9 mouse cellular contexts compared by ENCODE assay signal in the genomic region with DNA sequence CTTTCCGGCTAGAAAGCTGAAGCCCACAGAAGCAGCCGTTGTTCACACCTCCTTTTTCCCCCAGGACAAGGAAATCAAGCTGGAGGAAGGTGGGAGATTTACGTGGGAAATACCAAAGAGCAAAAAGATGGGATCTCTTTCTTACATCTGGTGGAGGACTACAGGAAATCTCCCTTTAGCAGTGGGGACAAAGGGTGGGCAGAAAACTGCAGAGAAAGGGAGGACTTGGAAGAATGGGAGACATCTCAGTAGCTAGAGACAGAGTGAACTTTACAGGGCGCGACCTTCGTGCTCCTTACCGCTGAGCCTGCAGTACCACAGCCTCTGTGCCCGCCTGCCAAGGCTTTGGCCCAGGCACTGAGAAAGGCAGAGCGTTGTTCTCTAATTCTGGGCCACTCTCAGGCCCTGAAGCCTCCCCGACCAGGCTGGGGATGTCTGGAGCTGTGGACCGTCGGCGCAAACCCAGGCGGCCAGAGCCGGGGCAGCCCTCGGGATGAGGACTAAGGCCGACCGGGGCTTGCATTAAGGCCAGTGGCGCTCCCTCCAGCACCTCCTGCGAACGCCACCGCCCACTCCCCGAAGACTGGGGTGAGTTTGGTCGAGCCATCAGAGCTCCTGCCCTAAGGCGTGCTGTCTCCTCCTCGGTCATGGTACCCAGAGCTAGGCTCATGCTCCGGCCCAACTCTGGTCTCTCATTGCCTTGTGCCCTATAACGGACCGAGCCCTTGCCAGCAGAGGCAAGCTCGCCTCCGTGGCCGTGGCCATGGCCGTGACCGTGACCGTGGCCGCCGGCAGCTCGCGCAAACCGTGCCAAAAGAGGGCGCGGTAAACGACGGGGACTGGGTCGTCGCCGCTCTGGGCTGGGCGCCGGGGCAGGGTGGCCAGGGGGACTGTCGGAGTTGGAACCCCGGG. TPM values are rescaled to one million over a fixed set of nuclear protein-coding genes. Genes with fewer than 3 reads are reported as not detected.
DNase-seq lines count a peak whose midpoint lies in the region; ATAC-seq and TF ChIP-seq lines count a peak whose summit lies in the region.
"Had no signal": no experiment of that assay in that cellular context is flagged by ENCODE, and none has a peak within 500 bp of the region (broad histone marks: within the 10 kb centered on the region; RNA-seq: fewer than 3 reads in every experiment).

No protein-coding gene starts in this region.

- peak overlapping the region; percentile 91 for H3K4me2 ChIP-seq in heart, embryonic 13.5 days
- peak overlapping the region; percentile 75 for H3K4me2 ChIP-seq in forebrain, embryonic 15.5 days (replicated peaks)
- peak overlapping the region; percentile 82 for H3K4me2 ChIP-seq in liver, postnatal 0 days (ENCODE audit: low read depth, low read length)

- no peak for TF ChIP-seq EP300 in liver, postnatal 0 days (IDR thresholded peaks at IDR 0.05; ENCODE audit: low read depth)

- 10% methylated on average over 51 of the region's 51 CpGs for WGBS in heart, embryonic 13.5 days
- WGBS in forebrain, embryonic 15.5 days: 3% methylated on average over 51 of the region's 51 CpGs
- 11% methylated on average over 50 of the region's 51 CpGs for WGBS in liver, postnatal 0 days (ENCODE audit: insufficient replicate concordance)

- no peak overlapping the region for H3K27ac ChIP-seq in heart, embryonic 13.5 days (replicated peaks)
- H3K27ac ChIP-seq in ES-E14 (ENCODE audit: insufficient read depth, low read depth, low read length, poor library complexity, severe bottlenecking): no peak overlapping the region
- no peak overlapping the region for H3K27ac ChIP-seq in forebrain, embryonic 15.5 days (replicated peaks)
- H3K27ac ChIP-seq in liver, postnatal 0 days (ENCODE audit: low read depth): no peak overlapping the region

- H3K4me1 ChIP-seq in heart, embryonic 13.5 days: peaks cover 77% of the 10 kb centered on the region
- H3K4me1 ChIP-seq in ES-E14 (ENCODE audit: control insufficient read depth in 2 of 2, insufficient read depth in 2 of 2, low read length in 2 of 2, poor library complexity in 1 of 2): peaks cover 0 to 11% of the 10 kb centered on the region in 2 experiments; a peak in 1 of 4 replicates
- H3K4me1 ChIP-seq in forebrain, embryonic 15.5 days: peaks cover 40% of the 10 kb centered on the region
- H3K4me1 ChIP-seq in liver, postnatal 0 days (ENCODE audit: insufficient read depth): peaks cover 35% of the 10 kb centered on the region

- H3K4me3 ChIP-seq in heart, embryonic 13.5 days: peak overlapping the region; percentile 60
- peak overlapping the region; percentile 50 to 55; a peak in 3 of 4 replicates for H3K4me3 ChIP-seq in ES-E14 (ENCODE audit: insufficient read depth in 1 of 2, low read depth in 1 of 2, low read length in 2 of 2, poor library complexity in 1 of 2, severe bottlenecking in 1 of 2)
- H3K4me3 ChIP-seq in forebrain, embryonic 15.5 days: peak overlapping the region; percentile 39
- H3K4me3 ChIP-seq in liver, postnatal 0 days (ENCODE audit: low read depth, low read length): peak overlapping the region; percentile 54

- H3K27me3 ChIP-seq in heart, embryonic 13.5 days (replicated peaks): peaks cover 87% of the 10 kb centered on the region
- H3K27me3 ChIP-seq in forebrain, embryonic 15.5 days: peaks cover 81% of the 10 kb centered on the region
- peaks cover 76% of the 10 kb centered on the region for H3K27me3 ChIP-seq in liver, postnatal 0 days (ENCODE audit: insufficient read depth, low read length)
- H3K27me3 ChIP-seq: CH12.LX had no signal

- ATAC-seq in heart, embryonic 13.5 days (ENCODE audit: extremely low read depth, insufficient number of reproducible peaks, low FRiP score, low TSS enrichment): no peak
- no peak; the same call in 1 of the 2 replicates for ATAC-seq in forebrain, embryonic 15.5 days (replicated peaks)
- ATAC-seq in liver, postnatal 0 days: peak; percentile 11; the same call in 1 of the 2 replicates

- DNase-seq in heart, adult 18-20 months: no peak
- no peak for DNase-seq in ES-E14 (ENCODE audit: low read depth, low spot score)
- DNase-seq in liver, postnatal 0 days: no peak
- DNase-seq in frontal cortex, postnatal 36 days (ENCODE audit: low spot score in 2 of 2): no peak
- DNase-seq in c-Kit-positive CD71-positive TER-119-positive erythroid progenitor cells, embryonic 14.5 days (ENCODE audit: low spot score): no peak
- no peak for DNase-seq in thymus, postnatal 0 days (ENCODE audit: low spot score)

- TF ChIP-seq CTCF in liver, postnatal 0 days (IDR thresholded peaks at IDR 0.05; ENCODE audit: low read depth): no peak

- in situ Hi-C loops in ES-E14 (cut with MboI; ENCODE audit: low sequenced_read_pairs in 2 of 2, unreplicated experiment in 2 of 2): loop anchor here in 1 of 2 experiments (5.0 kb wide), 1 partner anchor 190 kb away; no protein-coding TSS in a partner anchor

- peak overlapping the region; percentile 77 for H3K9ac ChIP-seq in heart, embryonic 13.5 days
- H3K9ac ChIP-seq in ES-E14 (ENCODE audit: insufficient read depth, low read depth, low read length, poor library complexity, severe bottlenecking): no peak overlapping the region
- peak overlapping the region; percentile 16; the same call in 1 of the 2 replicates for H3K9ac ChIP-seq in forebrain, embryonic 15.5 days (replicated peaks)
- no peak overlapping the region for H3K9ac ChIP-seq in liver, postnatal 0 days (replicated peaks)

- no peaks in the 10 kb centered on the region for H3K36me3 ChIP-seq in heart, embryonic 13.5 days
- no peaks in the 10 kb centered on the region for H3K36me3 ChIP-seq in ES-E14 (ENCODE audit: control insufficient read depth, insufficient read depth, low read length, poor library complexity, severe bottlenecking)
- no peaks in the 10 kb centered on the region for H3K36me3 ChIP-seq in forebrain, embryonic 15.5 days
- no peaks in the 10 kb centered on the region for H3K36me3 ChIP-seq in liver, postnatal 0 days (replicated peaks; ENCODE audit: insufficient read depth, low read length)

- H3K9me3 ChIP-seq in heart, embryonic 13.5 days: no peaks in the 10 kb centered on the region
- no peaks in the 10 kb centered on the region for H3K9me3 ChIP-seq in ES-E14 (ENCODE audit: control insufficient read depth, insufficient read depth, low read depth, low read length)
- H3K9me3 ChIP-seq in forebrain, embryonic 15.5 days: no peaks in the 10 kb centered on the region
- no peaks in the 10 kb centered on the region for H3K9me3 ChIP-seq in liver, postnatal 0 days (ENCODE audit: low read length)

TF ChIP-seq in ES-E14, 5 proteins besides CTCF, POLR2A, EP300 and RAD21:
- TF ChIP-seq CHD2 (IDR thresholded peaks at IDR 0.05; ENCODE audit: low read depth, low read length): no peak
- no peak for TF ChIP-seq HCFC1 (IDR thresholded peaks at IDR 0.05; ENCODE audit: borderline replicate concordance, insufficient read depth, low read length)
- no peak for TF ChIP-seq ZNF384 (IDR thresholded peaks at IDR 0.05; ENCODE audit: low read depth, low read length)
- TF ChIP-seq ZC3H11A (IDR thresholded peaks at IDR 0.05; ENCODE audit: borderline replicate concordance, low read depth, low read length): no peak
- no peak for TF ChIP-seq MAFK (IDR thresholded peaks at IDR 0.05; ENCODE audit: insufficient read depth, low read depth, low read length)

RNA-seq across cellular contexts. Expression of gene Ankrd63, which starts 1.5 kb away (rescaled TPM):
- 0.67 and 0.73 TPM in 2 replicates for polyA plus RNA-seq in heart, embryonic 13.5 days (2015; fragmentation: Nextera tagmentation; extraction: Ambion mirVana)
- total RNA-seq in heart, adult 18-20 months (2021): 1 to 10 TPM; 1.1 to 1.3 TPM
- 0.05 TPM in 1 of 2 replicates, not detected in the other for total RNA-seq in ES-E14 (2012; rRNA removed)
- polyA plus RNA-seq in forebrain, embryonic 15.5 days (2015; fragmentation: Nextera tagmentation; extraction: Ambion mirVana): 0.43 and 0.48 TPM in 2 replicates
- polyA plus RNA-seq in liver, postnatal 0 days (2015; fragmentation: Nextera tagmentation; extraction: Ambion mirVana): 0.02 TPM in 1 of 2 replicates, not detected in the other
- not detected in 2 replicates for polyA plus RNA-seq in thymus, postnatal 0 days (2015; fragmentation: Nextera tagmentation; extraction: Ambion mirVana)
- total RNA-seq: CH12.LX had no signal

RNA-seq across cellular contexts. Expression of gene Plcb2, which starts 26.0 kb away (rescaled TPM):
- 0.94 and 1.6 TPM in 2 replicates for polyA plus RNA-seq in heart, embryonic 13.5 days (2015; fragmentation: Nextera tagmentation; extraction: Ambion mirVana)
- 1 to 10 TPM; 1.4 to 2.6 TPM for total RNA-seq in heart, adult 18-20 months (2021)
- total RNA-seq in ES-E14 (2012; rRNA removed): 0.09 TPM in 1 of 2 replicates, not detected in the other
- 0.63 and 0.69 TPM in 2 replicates for polyA plus RNA-seq in forebrain, embryonic 15.5 days (2015; fragmentation: Nextera tagmentation; extraction: Ambion mirVana)
- 1.7 and 1.9 TPM in 2 replicates for polyA plus RNA-seq in liver, postnatal 0 days (2015; fragmentation: Nextera tagmentation; extraction: Ambion mirVana)
- 10.1 and 11.8 TPM in 2 replicates for polyA plus RNA-seq in thymus, postnatal 0 days (2015; fragmentation: Nextera tagmentation; extraction: Ambion mirVana)

RNA-seq across cellular contexts. Expression of gene Pak6, which starts 39.1 kb away (rescaled TPM):
- 7.4 and 7.5 TPM in 2 replicates for polyA plus RNA-seq in heart, embryonic 13.5 days (2015; fragmentation: Nextera tagmentation; extraction: Ambion mirVana)
- 1 to 10 TPM; 9.0 to 9.3 TPM for total RNA-seq in heart, adult 18-20 months (2021)
- 0.85 and 3.1 TPM in 2 replicates for total RNA-seq in ES-E14 (2012; rRNA removed)
- polyA plus RNA-seq in forebrain, embryonic 15.5 days (2015; fragmentation: Nextera tagmentation; extraction: Ambion mirVana): 27.8 and 29.2 TPM in 2 replicates
- 0.08 and 0.15 TPM in 2 replicates for polyA plus RNA-seq in liver, postnatal 0 days (2015; fragmentation: Nextera tagmentation; extraction: Ambion mirVana)
- 0.53 and 0.91 TPM in 2 replicates for polyA plus RNA-seq in thymus, postnatal 0 days (2015; fragmentation: Nextera tagmentation; extraction: Ambion mirVana)

RNA-seq across cellular contexts. Expression of gene Inafm2, which starts 43.3 kb away (rescaled TPM):
- 36.2 and 38.3 TPM in 2 replicates for polyA plus RNA-seq in heart, embryonic 13.5 days (2015; fragmentation: Nextera tagmentation; extraction: Ambion mirVana)
- 10 to 100 TPM; 31.3 to 35.1 TPM for total RNA-seq in heart, adult 18-20 months (2021)
- 2.2 and 2.7 TPM in 2 replicates for total RNA-seq in ES-E14 (2012; rRNA removed)
- 25.3 and 27.2 TPM in 2 replicates for polyA plus RNA-seq in forebrain, embryonic 15.5 days (2015; fragmentation: Nextera tagmentation; extraction: Ambion mirVana)
- 14.0 and 14.7 TPM in 2 replicates for polyA plus RNA-seq in liver, postnatal 0 days (2015; fragmentation: Nextera tagmentation; extraction: Ambion mirVana)
- polyA plus RNA-seq in thymus, postnatal 0 days (2015; fragmentation: Nextera tagmentation; extraction: Ambion mirVana): 22.3 and 26.4 TPM in 2 replicates

Comparison
In these comparisons a context has a peak if more than half of its experiments do, and no peak if none do; other contexts are left out.
1. H3K9ac ChIP-seq: peak in heart, embryonic 13.5 days (single experiment) and forebrain, embryonic 15.5 days (single experiment); none in ES-E14 (single experiment) and liver, postnatal 0 days (single experiment).
2. Peak in every context shown above with its lines, with median percentiles within 50 percentile points of each other: H3K4me2 ChIP-seq and H3K4me3 ChIP-seq.